Mouse (Mus musculus) midbrain, embryonic 11.5 days (tissue): ENCODE data around the gene Sult2a8. TPM values are rescaled to one million over a fixed set of nuclear protein-coding genes. Genes with fewer than 3 reads are reported as not detected.
"Not testable (repeated sequence)": the region's sequence is repeated elsewhere in the genome, so short reads cannot be mapped to it uniquely, and the experiment has no call there.

Source experiments
- ATAC-seq: fragments of 200-750 bp; cut with Nextera tagmentation; 2 replicates; pipeline ENCODE4 v1.8.0; 2017; ENCODE audit warnings: moderate TSS enrichment, moderate library complexity; ENCODE audit not compliant: low FRiP score
- DNase-seq: peaks from one replicate; pipeline ENCODE4 v3.0.0; 2015; ENCODE audit warnings: low spot score; ENCODE audit errors: missing footprints
- H3K27ac ChIP-seq: fragments of 300-500 bp; sonication (generic); 2 replicates; pipeline ENCODE4 v1.5.1; 2014; ENCODE audit warnings: low read depth, low read length
- H3K27me3 ChIP-seq: fragments of 300-500 bp; sonication (generic); 2 replicates; pipeline ENCODE4 v1.6.1; 2014; ENCODE audit warnings: mild to moderate bottlenecking, low read length, moderate library complexity, mixed read lengths; ENCODE audit not compliant: control insufficient read depth, insufficient read depth
- H3K36me3 ChIP-seq: fragments of 300-500 bp; sonication (generic); 2 replicates; pipeline ENCODE4 v1.6.1; 2014; ENCODE audit warnings: mild to moderate bottlenecking, low read length, moderate library complexity, mixed read lengths; ENCODE audit not compliant: control insufficient read depth, insufficient read depth
- H3K4me1 ChIP-seq: fragments of 300-500 bp; sonication (generic); 2 replicates; pipeline ENCODE4 v1.6.1; 2014; ENCODE audit warnings: low read length; ENCODE audit not compliant: control insufficient read depth, insufficient read depth
- H3K4me2 ChIP-seq: fragments of 300-500 bp; sonication (generic); 2 replicates; pipeline ENCODE4 v1.6.1; 2014; ENCODE audit warnings: mild to moderate bottlenecking, moderate library complexity
- H3K4me3 ChIP-seq: fragments of 300-500 bp; sonication (generic); 2 replicates; pipeline ENCODE4 v1.5.1; 2014; ENCODE audit warnings: low read depth, low read length
- H3K9ac ChIP-seq: fragments of 300-500 bp; sonication (generic); 2 replicates; pipeline ENCODE4 v1.6.1; 2014; ENCODE audit warnings: low read length
- H3K9me3 ChIP-seq: fragments of 300-500 bp; sonication (generic); 2 replicates; pipeline ENCODE4 v1.6.1; 2016; ENCODE audit warnings: low read length; ENCODE audit not compliant: control insufficient read depth
- WGBS: fragments of 180-500 bp; shearing (Covaris S2); extraction: QIAGEN DNeasy Blood & Tissue Kit; methylation state at CpG from one replicate; pipeline ENCODE4 v1.1.7; 2014; 5-methylcytosine and 5-hydroxymethylcytosine counted together
- polyA plus RNA-seq: library from polyadenylated mRNA; unstranded; fragments of >200 nt; fragmentation: Nextera tagmentation; extraction: Ambion mirVana; gene quantifications from 2 replicates; pipeline ENCODE4 v1.2.1, GENCODE M21; 2014

Sult2a8 gene
- polyA plus RNA-seq: not detected in 2 replicates

DNA sequence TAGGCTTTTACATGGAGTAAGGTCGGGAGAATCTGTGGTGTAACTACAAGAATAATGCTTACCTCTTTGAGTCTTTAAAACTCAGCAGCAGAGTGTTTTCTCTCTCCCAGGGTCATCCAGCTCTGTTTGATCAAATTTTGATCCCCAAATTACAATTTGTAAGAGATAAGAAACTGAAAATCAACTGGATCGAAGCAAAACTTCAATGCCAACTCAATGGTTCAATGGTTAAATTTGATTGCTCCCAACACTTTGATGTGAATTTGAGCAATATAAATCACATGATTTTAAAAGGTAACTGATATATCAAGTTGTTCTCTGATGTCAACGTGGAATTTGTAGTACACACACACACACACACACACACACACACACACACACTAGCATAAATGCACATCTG, at the start of gene Sult2a8:
Gene Sult2a8 (minus strand): TSS at position 236 of the 400 bp plus-strand sequence.
- no peaks in the 10 kb centered on the region; the same call in 1 of the 2 replicates for H3K9me3 ChIP-seq
- H3K4me3 ChIP-seq: no peak within 1 kb of the TSS
- DNase-seq (no peak), ATAC-seq (no peak)
- no peak within 1 kb of the TSS for H3K4me2 ChIP-seq
- H3K4me1 ChIP-seq: no peaks in the 10 kb centered on the region
- 69% methylated on average over 3 of the region's 3 CpGs for WGBS
- H3K9ac ChIP-seq: no peak within 1 kb of the TSS
- no peaks in the 10 kb centered on the region for H3K36me3 ChIP-seq
- H3K27ac ChIP-seq: no peak within 1 kb of the TSS
- H3K27me3 ChIP-seq: no peaks in the 10 kb centered on the region

DNA sequence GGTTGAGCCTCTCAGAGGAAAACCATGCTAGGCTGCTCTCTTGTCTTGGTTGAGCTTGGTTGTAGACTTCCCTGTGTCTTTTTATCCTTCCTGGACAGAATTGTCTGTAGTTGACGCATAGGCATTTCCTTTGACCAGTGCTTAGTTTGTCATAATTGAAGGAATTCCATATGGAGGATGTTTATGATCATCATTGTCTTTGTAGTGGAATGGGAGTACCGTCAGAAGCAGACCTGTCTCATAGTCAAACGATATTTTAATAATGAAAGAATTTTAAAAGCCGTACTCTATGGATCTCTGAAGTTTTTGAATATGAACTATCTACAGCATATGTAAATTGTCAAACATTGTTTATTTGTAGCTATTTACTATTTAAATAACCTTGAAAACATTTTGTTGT, 47.6 kb upstream of the Sult2a8 start, which contains the start of gene Sult2a7:
Gene Sult2a7 (minus strand): TSS at position 101 of the 400 bp plus-strand sequence.
- ATAC-seq (no peak), DNase-seq (no peak)
- no peaks in the 10 kb centered on the region for H3K36me3 ChIP-seq
- no peak within 1 kb of the TSS for H3K27ac ChIP-seq
- no peaks in the 10 kb centered on the region for H3K27me3 ChIP-seq
- no peak within 1 kb of the TSS for H3K4me2 ChIP-seq
- H3K9me3 ChIP-seq: peaks cover 10% of the 10 kb centered on the region; the same call in 1 of the 2 replicates
- no peaks in the 10 kb centered on the region for H3K4me1 ChIP-seq
- 86% methylated on average over 4 of the region's 4 CpGs for WGBS
- H3K4me3 ChIP-seq: no peak within 1 kb of the TSS
- H3K9ac ChIP-seq: no peak within 1 kb of the TSS

DNA sequence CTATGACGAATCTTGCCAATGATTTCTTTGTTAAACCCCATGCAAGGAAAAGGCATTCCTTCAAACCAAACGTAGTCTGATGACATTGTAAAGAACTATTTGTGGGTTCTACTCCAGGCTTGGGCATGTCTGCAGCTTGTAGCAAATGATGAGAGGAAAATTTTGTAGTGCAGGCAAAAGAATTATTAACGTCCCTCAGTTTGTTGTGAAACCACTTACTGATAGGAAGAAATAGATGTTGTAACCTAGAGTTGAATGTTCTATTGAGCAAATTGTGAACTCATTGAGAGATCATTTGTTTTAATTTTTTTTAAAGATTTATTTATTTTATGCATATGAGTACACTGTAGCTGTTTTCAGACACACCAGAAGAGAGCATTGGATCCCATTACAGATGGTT, 46.3 kb upstream of the Sult2a8 start:
- Histone ChIP-seq H3K4me3 (no peak overlapping the region), H3K36me3 (no peaks in the 10 kb centered on the region), H3K27ac (no peak overlapping the region), H3K9ac (no peak overlapping the region), H3K9me3 (peaks cover 10% of the 10 kb centered on the region; the same call in 1 of the 2 replicates), H3K4me1 (no peaks in the 10 kb centered on the region), H3K27me3 (no peaks in the 10 kb centered on the region), H3K4me2 (no peak overlapping the region)
- ATAC-seq (no peak), DNase-seq (no peak)
- WGBS: 75% methylated on average over 3 of the region's 3 CpGs

DNA sequence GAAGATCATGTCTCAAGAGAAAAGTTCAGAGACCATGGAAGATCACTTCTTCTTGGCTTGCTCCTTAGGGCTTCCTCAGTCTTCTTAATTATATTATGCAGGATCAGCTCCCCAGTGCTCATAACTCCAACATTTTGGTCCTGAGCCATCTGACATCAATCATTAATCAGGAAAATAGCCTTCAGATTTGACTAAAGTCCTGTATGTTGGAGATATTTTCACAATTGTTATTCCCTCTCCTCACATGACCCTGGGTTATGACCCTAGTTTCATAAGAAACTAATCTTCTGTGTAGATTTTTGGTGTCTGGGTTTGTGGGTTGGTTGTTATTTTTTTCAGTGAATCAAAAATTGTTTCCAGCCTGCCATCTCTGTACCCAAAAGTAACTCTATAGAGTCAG, 7.0 kb downstream of the Sult2a8 start:
- ATAC-seq: no peak
- Histone ChIP-seq H3K4me2 (no peak overlapping the region), H3K27me3 (no peaks in the 10 kb centered on the region), H3K4me1 (no peaks in the 10 kb centered on the region), H3K9me3 (peaks cover 5% of the 10 kb centered on the region; the same call in 1 of the 2 replicates), H3K36me3 (no peaks in the 10 kb centered on the region), H3K4me3 (no peak overlapping the region), H3K9ac (no peak overlapping the region), H3K27ac (no peak overlapping the region)
- DNase-seq: no peak

DNA sequence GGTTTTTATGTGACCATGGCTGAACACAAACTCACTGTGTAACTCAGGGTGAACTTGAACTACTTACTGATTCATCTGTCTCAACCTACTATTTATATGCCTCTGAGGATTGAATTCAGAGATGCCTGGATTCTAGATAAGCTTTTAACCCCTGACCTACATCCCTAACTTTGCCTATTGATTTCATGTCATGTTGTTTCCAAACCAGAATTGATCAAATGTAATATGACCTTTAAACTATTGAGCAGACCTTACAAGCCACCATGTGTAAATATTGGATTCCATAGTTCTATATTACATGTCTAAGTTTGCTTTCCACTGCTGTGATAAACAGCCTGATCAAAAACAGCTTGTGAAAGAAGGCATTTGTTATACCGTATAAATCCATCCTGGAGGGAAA, 8.1 kb downstream of the Sult2a8 start:
- Histone ChIP-seq H3K9me3 (peaks cover 5% of the 10 kb centered on the region; the same call in 1 of the 2 replicates), H3K9ac (no peak overlapping the region), H3K36me3 (no peaks in the 10 kb centered on the region), H3K27ac (no peak overlapping the region), H3K4me2 (no peak overlapping the region), H3K4me1 (no peaks in the 10 kb centered on the region), H3K27me3 (no peaks in the 10 kb centered on the region), H3K4me3 (no peak overlapping the region)
- ATAC-seq (no peak), DNase-seq (no peak)
- WGBS: 73% methylated on average over 1 of the region's 1 CpGs

DNA sequence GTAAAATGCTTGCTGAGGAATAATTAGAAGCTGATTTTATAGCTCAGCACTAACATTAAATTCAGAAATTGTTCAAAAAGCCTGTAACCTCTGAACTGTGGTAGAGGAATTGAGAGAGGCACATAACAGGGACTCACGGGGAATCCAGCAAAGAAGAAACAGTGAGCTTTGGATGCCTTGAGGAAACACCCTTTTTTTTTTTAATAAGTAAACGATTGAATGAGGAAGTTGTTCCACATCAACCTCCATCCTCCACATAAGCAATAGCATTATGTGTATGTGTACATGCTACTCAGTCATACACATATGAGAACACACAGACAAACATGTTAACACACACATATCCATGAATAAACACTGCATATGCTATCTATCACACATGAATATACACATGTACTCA, 8.5 kb downstream of the Sult2a8 start:
- no peak overlapping the region for H3K4me2 ChIP-seq
- H3K27ac ChIP-seq: no peak overlapping the region
- no peaks in the 10 kb centered on the region for H3K27me3 ChIP-seq
- peaks cover 5% of the 10 kb centered on the region; the same call in 1 of the 2 replicates for H3K9me3 ChIP-seq
- 82% methylated on average over 2 of the region's 2 CpGs for WGBS
- H3K36me3 ChIP-seq: no peaks in the 10 kb centered on the region
- ATAC-seq (no peak), DNase-seq (no peak)
- H3K9ac ChIP-seq: no peak overlapping the region
- H3K4me3 ChIP-seq: no peak overlapping the region
- no peaks in the 10 kb centered on the region for H3K4me1 ChIP-seq

DNA sequence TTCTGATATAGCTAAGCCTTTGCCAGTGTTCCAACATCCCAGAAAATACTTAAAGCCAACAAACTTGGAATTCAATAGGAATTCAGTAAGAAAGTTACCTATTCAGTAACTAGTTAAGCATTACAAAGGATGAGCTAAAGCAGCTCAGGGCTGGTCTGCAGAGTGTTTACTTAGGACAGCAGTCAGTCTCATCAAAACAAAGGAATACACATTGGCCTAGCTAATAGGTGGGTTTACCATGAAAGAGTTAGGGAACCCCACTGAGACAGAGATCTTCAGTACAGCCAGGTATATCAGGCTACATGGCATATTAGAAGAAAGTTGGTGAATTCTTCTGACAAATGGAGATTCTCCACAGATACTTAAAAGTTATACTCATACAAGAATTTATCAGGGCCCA, 47.2 kb downstream of the Sult2a8 start:
- not testable (repeated sequence) for H3K27ac ChIP-seq, DNase-seq, H3K9ac ChIP-seq

DNA sequence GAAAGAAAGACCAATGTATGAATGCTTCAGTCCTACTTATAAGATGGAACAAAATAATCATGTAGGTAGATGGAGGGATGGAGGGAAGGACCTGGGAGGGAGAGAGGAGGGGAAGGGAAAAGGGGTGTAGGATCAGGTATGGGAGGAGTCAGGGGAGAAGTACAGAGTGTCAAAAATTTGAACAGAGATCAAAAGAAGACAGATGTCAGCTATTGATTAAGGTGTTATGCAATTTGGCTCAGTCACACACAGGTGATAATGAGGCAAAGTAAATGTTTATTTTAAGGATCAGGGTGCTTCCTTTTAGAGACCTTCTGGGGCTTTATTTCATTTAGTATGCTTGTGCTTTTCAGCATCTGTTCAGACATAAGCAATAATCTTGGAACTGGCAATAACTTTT, 50.1 kb downstream of the Sult2a8 start:
- no peak overlapping the region for H3K27ac ChIP-seq
- H3K27me3 ChIP-seq: no peaks in the 10 kb centered on the region
- no peaks in the 10 kb centered on the region for H3K36me3 ChIP-seq
- no peak overlapping the region for H3K4me2 ChIP-seq
- ATAC-seq: no peak
- H3K4me1 ChIP-seq: no peaks in the 10 kb centered on the region
- no peak overlapping the region for H3K4me3 ChIP-seq
- no peak for DNase-seq
- no peak overlapping the region for H3K9ac ChIP-seq
- no peaks in the 10 kb centered on the region for H3K9me3 ChIP-seq

More for the DNA sequence above, 47.2 kb downstream of the Sult2a8 start:
- not testable (repeated sequence) for H3K4me2 ChIP-seq, H3K36me3 ChIP-seq, H3K9me3 ChIP-seq, ATAC-seq, H3K4me3 ChIP-seq, H3K27me3 ChIP-seq, H3K4me1 ChIP-seq
